Mouse (Mus musculus) heart, embryonic 11.5 days (tissue): Measurements from ENCODE around the gene Nucb1. TPM values are rescaled to one million over a fixed set of nuclear protein-coding genes. Genes with fewer than 3 reads are reported as not detected.

ENCODE experiments used
- ATAC-seq: fragments of 200-750 bp; cut with Nextera tagmentation; replicated peaks from 2 replicates; pipeline ENCODE4 v1.8.0; 2017; ENCODE audit warnings: moderate library complexity; ENCODE audit not compliant: insufficient number of reproducible peaks, low FRiP score, low TSS enrichment
- H3K27ac ChIP-seq: fragments of 300-500 bp; sonication (generic); 2 replicates; pipeline ENCODE4 v1.5.1; 2014; ENCODE audit warnings: mild to moderate bottlenecking, low read depth, low read length
- H3K27me3 ChIP-seq: fragments of 300-500 bp; sonication (generic); 2 replicates; pipeline ENCODE4 v1.6.1; 2014; ENCODE audit warnings: mild to moderate bottlenecking, low read length, mixed read lengths; ENCODE audit not compliant: control insufficient read depth, insufficient read depth
- H3K36me3 ChIP-seq: fragments of 300-500 bp; sonication (generic); 2 replicates; pipeline ENCODE4 v1.6.1; 2014; ENCODE audit warnings: mild to moderate bottlenecking, low read length, moderate library complexity, mixed read lengths; ENCODE audit not compliant: control insufficient read depth, insufficient read depth
- H3K4me1 ChIP-seq: fragments of 300-500 bp; sonication (generic); 2 replicates; pipeline ENCODE4 v1.6.1; 2014; ENCODE audit warnings: low read length; ENCODE audit not compliant: control insufficient read depth, insufficient read depth
- H3K4me2 ChIP-seq: fragments of 300-500 bp; sonication (generic); 2 replicates; pipeline ENCODE4 v1.6.1; 2014; ENCODE audit warnings: mild to moderate bottlenecking, moderate library complexity
- H3K4me3 ChIP-seq: fragments of 300-500 bp; sonication (generic); 2 replicates; pipeline ENCODE4 v1.5.1; 2014; ENCODE audit warnings: low read depth, low read length
- H3K9ac ChIP-seq: fragments of 300-500 bp; sonication (generic); 2 replicates; pipeline ENCODE4 v1.6.1; 2014; ENCODE audit warnings: mild to moderate bottlenecking, low read depth, low read length, moderate library complexity
- H3K9me3 ChIP-seq: fragments of 300-500 bp; sonication (generic); replicated peaks from 2 replicates; pipeline ENCODE4 v1.6.1; 2016; ENCODE audit warnings: low read length; ENCODE audit not compliant: control insufficient read depth
- WGBS: fragments of 180-500 bp; shearing (Covaris S2); extraction: QIAGEN DNeasy Blood & Tissue Kit; methylation state at CpG from one replicate; pipeline ENCODE4 v1.1.7; 2014; ENCODE audit not compliant: insufficient replicate concordance; 5-methylcytosine and 5-hydroxymethylcytosine counted together
- polyA plus RNA-seq: library from polyadenylated mRNA; unstranded; fragments of >200 nt; fragmentation: Nextera tagmentation; extraction: Ambion mirVana; gene quantifications from 2 replicates; pipeline ENCODE4 v1.2.1, GENCODE M21; 2014

Nucb1 gene
- polyA plus RNA-seq, 1 experiment from 2014 or later, result 165 TPM

- peak overlapping the region; percentile 56; the same call in 1 of the 2 replicates for H3K4me3 ChIP-seq
- no peaks in the 10 kb centered on the region for H3K9me3 ChIP-seq
- WGBS, result 70% methylated on average over 6 of the region's 6 CpGs
- peaks cover 17% of the 10 kb centered on the region for H3K4me1 ChIP-seq
- H3K4me2 ChIP-seq, result peak overlapping the region; percentile 87
- H3K36me3 ChIP-seq, result peaks cover 11% of the 10 kb centered on the region; the same call in 1 of the 2 replicates
- no peak overlapping the region for H3K27ac ChIP-seq
- H3K27me3 ChIP-seq, result no peaks in the 10 kb centered on the region
- ATAC-seq, result peak; percentile 65; the same call in 1 of the 2 replicates
- H3K9ac ChIP-seq, result peak overlapping the region; percentile 52
Observed at GRCm38 (mm10) chr7:45508561-45508960, 1.6 kb downstream of the Nucb1 start.

- no peak for ATAC-seq
- 84% methylated on average over 6 of the region's 6 CpGs for WGBS
- Histone ChIP-seq H3K36me3 (peaks cover 11% of the 10 kb centered on the region; the same call in 1 of the 2 replicates), H3K27me3 (no peaks in the 10 kb centered on the region), H3K9me3 (no peaks in the 10 kb centered on the region), H3K27ac (no peak overlapping the region), H3K4me1 (peaks cover 17% of the 10 kb centered on the region), H3K9ac (no peak overlapping the region), H3K4me2 (no peak overlapping the region), H3K4me3 (no peak overlapping the region)
Observed at GRCm38 (mm10) chr7:45507583-45507982, 2.6 kb downstream of the Nucb1 start.

GRCm38 (mm10) chr7:45498427-45498826 is 11.8 kb downstream of the Nucb1 start:
- WGBS, result 94% methylated on average over 6 of the region's 6 CpGs
- ATAC-seq, result no peak
- Histone ChIP-seq H3K36me3 (peaks cover 38% of the 10 kb centered on the region), H3K4me1 (peaks cover 3% of the 10 kb centered on the region; the same call in 1 of the 2 replicates), H3K27me3 (no peaks in the 10 kb centered on the region), H3K4me2 (no peak overlapping the region), H3K9ac (no peak overlapping the region), H3K9me3 (no peaks in the 10 kb centered on the region), H3K27ac (no peak overlapping the region), H3K4me3 (no peak overlapping the region)

- Histone ChIP-seq H3K36me3 (peaks cover 42% of the 10 kb centered on the region), H3K4me3 (no peak overlapping the region), H3K9ac (no peak overlapping the region), H3K9me3 (no peaks in the 10 kb centered on the region), H3K27ac (no peak overlapping the region), H3K27me3 (no peaks in the 10 kb centered on the region), H3K4me2 (no peak overlapping the region), H3K4me1 (peaks cover under 1% of the 10 kb centered on the region; the same call in 1 of the 2 replicates)
- 83% methylated on average over 9 of the region's 9 CpGs for WGBS
- ATAC-seq, result no peak
Observed at GRCm38 (mm10) chr7:45494548-45494947, 15.7 kb downstream of the Nucb1 start.

GRCm38 (mm10) chr7:45492951-45493350 is 17.3 kb downstream of the Nucb1 start:
- no peak overlapping the region for H3K27ac ChIP-seq
- 88% methylated on average over 5 of the region's 5 CpGs for WGBS
- peaks cover 29% of the 10 kb centered on the region for H3K36me3 ChIP-seq
- no peak overlapping the region for H3K4me2 ChIP-seq
- H3K9ac ChIP-seq, result no peak overlapping the region
- H3K9me3 ChIP-seq, result no peaks in the 10 kb centered on the region
- no peak for ATAC-seq
- H3K4me1 ChIP-seq, result 0 out of 2 replicates have a peak, but pooled peaks cover 3% of the 10 kb centered on the region
- no peak overlapping the region for H3K4me3 ChIP-seq
- H3K27me3 ChIP-seq, result no peaks in the 10 kb centered on the region

- Histone ChIP-seq H3K27ac (no peak overlapping the region), H3K4me3 (no peak overlapping the region), H3K36me3 (peaks cover 27% of the 10 kb centered on the region), H3K4me2 (no peak overlapping the region), H3K9me3 (no peaks in the 10 kb centered on the region), H3K9ac (no peak overlapping the region), H3K27me3 (no peaks in the 10 kb centered on the region), H3K4me1 (0 out of 2 replicates have a peak, but pooled peaks cover 3% of the 10 kb centered on the region)
- WGBS, result 91% methylated on average over 8 of the region's 8 CpGs
- no peak for ATAC-seq
Observed at GRCm38 (mm10) chr7:45492225-45492844, 17.9 kb downstream of the Nucb1 start.

- Histone ChIP-seq H3K4me3 (no peak overlapping the region), H3K27ac (no peak overlapping the region), H3K9ac (no peak overlapping the region), H3K9me3 (no peaks in the 10 kb centered on the region), H3K4me1 (0 out of 2 replicates have a peak, but pooled peaks cover 3% of the 10 kb centered on the region), H3K27me3 (no peaks in the 10 kb centered on the region), H3K36me3 (peaks cover 27% of the 10 kb centered on the region), H3K4me2 (peak overlapping the region; percentile 27)
- no peak for ATAC-seq
- 26% methylated on average over 3 of the region's 3 CpGs for WGBS
Observed at GRCm38 (mm10) chr7:45491264-45491663, 18.9 kb downstream of the Nucb1 start.

GRCm38 (mm10) chr7:45490822-45491221 is 19.4 kb downstream of the Nucb1 start:
- WGBS, result 40% methylated on average over 9 of the region's 9 CpGs
- Histone ChIP-seq H3K4me1 (0 out of 2 replicates have a peak, but pooled peaks cover 3% of the 10 kb centered on the region), H3K4me2 (peak overlapping the region; percentile 27), H3K27me3 (no peaks in the 10 kb centered on the region), H3K4me3 (no peak overlapping the region), H3K36me3 (peaks cover 27% of the 10 kb centered on the region), H3K27ac (no peak overlapping the region), H3K9ac (no peak overlapping the region), H3K9me3 (no peaks in the 10 kb centered on the region)
- 0 out of 2 replicates have a peak, but pooled peaks have one; percentile 12 for ATAC-seq

GRCm38 (mm10) chr7:45489578-45489977 is 20.6 kb downstream of the Nucb1 start:
- Histone ChIP-seq H3K27ac (no peak overlapping the region), H3K4me2 (0 out of 2 replicates have a peak overlapping the region, but pooled peaks have one; percentile 76), H3K9me3 (no peaks in the 10 kb centered on the region), H3K4me3 (no peak overlapping the region), H3K4me1 (0 out of 2 replicates have a peak, but pooled peaks cover 3% of the 10 kb centered on the region), H3K9ac (no peak overlapping the region), H3K27me3 (no peaks in the 10 kb centered on the region), H3K36me3 (peaks cover 17% of the 10 kb centered on the region)
- ATAC-seq, result no peak
- WGBS, result 55% methylated on average over 7 of the region's 7 CpGs
